Mouse (Mus musculus): ENCODE results near the gene Med24.
A peak's percentile ranks its signal among the peaks of the same experiment; 100 is the strongest.

DNA sequence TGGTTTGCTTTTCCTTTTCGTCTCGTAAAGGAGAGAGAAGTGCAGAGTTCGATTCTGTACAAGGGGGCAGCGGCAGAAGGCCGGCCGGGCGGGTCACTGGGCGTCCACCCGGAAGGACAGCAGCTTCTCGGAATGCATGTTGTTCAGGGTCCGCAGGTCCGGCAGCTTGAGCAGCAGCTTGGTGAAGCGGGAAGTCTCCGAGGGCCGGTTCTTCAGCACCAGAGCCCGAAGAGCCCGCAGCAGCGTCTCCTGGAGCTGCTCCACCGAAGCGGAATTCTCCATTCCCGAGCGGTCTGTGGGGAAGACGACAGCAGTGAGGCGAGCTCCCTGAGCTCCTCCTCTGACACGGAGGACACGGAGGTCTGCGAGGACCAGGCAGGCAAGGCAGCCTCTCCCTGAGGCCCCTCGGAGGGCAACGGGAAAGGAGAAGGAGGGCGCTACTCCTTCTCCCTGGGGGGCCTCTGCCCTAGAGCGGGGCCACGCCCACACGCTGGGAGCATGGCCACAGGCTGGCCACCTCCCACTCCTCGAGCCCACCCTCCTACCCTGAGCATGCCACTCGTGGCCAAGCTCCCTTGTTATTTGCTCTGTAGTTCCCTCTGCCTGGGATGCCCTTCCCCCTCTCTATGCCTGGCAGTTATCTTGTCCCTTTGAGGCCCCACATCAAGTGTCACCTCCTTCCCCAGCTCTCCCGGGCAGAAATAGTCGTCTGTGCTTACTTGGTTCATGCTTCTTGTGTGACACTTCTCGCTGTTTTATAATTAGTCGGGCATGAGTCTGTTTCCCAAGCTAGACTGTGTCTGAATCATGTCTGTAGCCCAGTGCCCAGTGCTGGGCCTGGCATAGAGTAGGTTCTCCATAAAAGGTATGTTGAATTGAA is 39.1 kb upstream of the Med24 start:
- peak; percentile 39; the same call in 1 of the 2 replicates for TF ChIP-seq GATA1 (IDR thresholded peaks at IDR 0.05; ENCODE audit: low read length)
- TF ChIP-seq TAL1 (IDR thresholded peaks at IDR 0.05; ENCODE audit: low read length): no peak

All from erythroblast, embryonic 14.5 days (primary cell).